ENCODE assay signal across 35 mouse cellular contexts in the genomic region with DNA sequence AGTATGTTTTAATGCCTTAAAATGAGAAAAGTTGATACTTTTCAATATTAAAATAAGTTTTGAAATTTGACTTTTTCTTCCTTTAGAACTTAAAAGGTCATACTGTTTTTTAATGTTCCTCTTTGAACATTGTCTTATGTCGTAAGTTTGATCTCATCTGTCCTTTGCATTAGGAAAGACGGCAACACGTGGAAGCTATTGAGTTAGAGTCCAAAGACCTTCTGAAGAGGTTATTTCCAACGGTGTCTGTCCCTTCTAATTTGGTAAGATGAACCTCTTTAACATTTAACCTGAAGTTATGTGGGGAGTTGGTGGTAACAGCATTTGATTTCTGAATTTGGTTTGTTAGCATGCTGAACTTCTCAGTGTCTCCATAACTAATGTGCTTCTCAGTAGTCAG.
"Had no signal": no experiment of that assay in that cellular context is flagged by ENCODE, and none has a peak within 500 bp of the region (broad histone marks: within the 10 kb centered on the region; RNA-seq: fewer than 3 reads in every experiment).

No protein-coding gene starts in this region.

- H3K4me2 ChIP-seq: heart, embryonic 11.5 days; heart, embryonic 12.5 days; heart, embryonic 13.5 days; heart, embryonic 15.5 days; hindbrain, embryonic 12.5 days; hindbrain, embryonic 13.5 days; hindbrain, embryonic 14.5 days; hindbrain, embryonic 15.5 days; intestine, embryonic 15.5 days; kidney, embryonic 15.5 days had no signal

- H3K9me3 ChIP-seq: heart, embryonic 10.5 days; heart, embryonic 12.5 days; heart, embryonic 13.5 days; heart, embryonic 15.5 days; hindbrain, embryonic 10.5 days; hindbrain, embryonic 12.5 days; hindbrain, embryonic 13.5 days; hindbrain, embryonic 15.5 days; intestine, embryonic 15.5 days; kidney, embryonic 15.5 days had no signal

- H3K27ac ChIP-seq: heart, embryonic 10.5 days; heart, embryonic 13.5 days; heart, embryonic 15.5 days; hindbrain, embryonic 10.5 days; hindbrain, embryonic 12.5 days; hindbrain, embryonic 13.5 days; hindbrain, embryonic 14.5 days; hindbrain, embryonic 15.5 days; hindbrain, postnatal 0 days; intestine, embryonic 15.5 days; kidney, embryonic 15.5 days; kidney, postnatal 0 days had no signal

- H3K27me3 ChIP-seq: heart, embryonic 12.5 days; heart, embryonic 13.5 days; heart, embryonic 15.5 days; hindbrain, embryonic 12.5 days; hindbrain, embryonic 13.5 days; hindbrain, embryonic 15.5 days; intestine, embryonic 15.5 days; kidney, embryonic 15.5 days had no signal

- ATAC-seq: hindbrain, embryonic 16.5 days; hindbrain, postnatal 0 days; inflammation-experienced regulatory T-cells, adult 6 months; intestine, embryonic 15.5 days; intestine, embryonic 16.5 days; intestine, postnatal 0 days had no signal

- H3K4me1 ChIP-seq: heart, embryonic 10.5 days; heart, embryonic 12.5 days; heart, embryonic 13.5 days; heart, embryonic 15.5 days; hindbrain, embryonic 10.5 days; hindbrain, embryonic 12.5 days; hindbrain, embryonic 13.5 days; hindbrain, embryonic 15.5 days; intestine, embryonic 15.5 days; kidney, embryonic 15.5 days had no signal

- H3K9ac ChIP-seq: heart, embryonic 12.5 days; heart, embryonic 13.5 days; heart, embryonic 15.5 days; hindbrain, embryonic 12.5 days; hindbrain, embryonic 13.5 days; hindbrain, embryonic 14.5 days; hindbrain, embryonic 15.5 days; intestine, embryonic 15.5 days; kidney, embryonic 15.5 days had no signal

- H3K4me3 ChIP-seq: heart, embryonic 10.5 days; heart, embryonic 12.5 days; heart, embryonic 13.5 days; heart, embryonic 15.5 days; hindbrain, embryonic 10.5 days; hindbrain, embryonic 12.5 days; hindbrain, embryonic 13.5 days; hindbrain, embryonic 15.5 days; intestine, embryonic 15.5 days; kidney, embryonic 15.5 days; layer of hippocampus, adult 2 months had no signal

- DNase-seq: heart, postnatal 10 days; heart, postnatal 14 days; heart, postnatal 36 days; heart, postnatal 4 days; kidney, adult 11 months; kidney, adult 18-20 months; kidney, adult 2 months; kidney, adult 8-10 months; kidney, adult 9 months; kidney, postnatal 10 days; kidney, postnatal 14 days; kidney, postnatal 25 days; kidney, postnatal 36 days; kidney, postnatal 4 days; layer of hippocampus, adult 9-11 months; layer of hippocampus, postnatal 36 days had no signal
